Mouse (Mus musculus): ENCODE measurements around the gene Frk. TPM values are rescaled to one million over a fixed set of nuclear protein-coding genes. Genes with fewer than 3 reads are reported as not detected.
"Not testable (repeated sequence)": the region's sequence is repeated elsewhere in the genome, so short reads cannot be mapped to it uniquely, and the experiment has no call there.

Frk gene
- polyA plus RNA-seq (2015; fragmentation: Nextera tagmentation; extraction: Ambion mirVana): 9.9 and 10.2 TPM in 2 replicates

- peak within 1 kb of the TSS; percentile 85 for H3K27ac ChIP-seq
- ATAC-seq (ENCODE audit: borderline replicate concordance, extremely low read depth, low FRiP score, low TSS enrichment): peak; percentile 79
- H3K36me3 ChIP-seq: no peaks in the 10 kb centered on the region
- H3K9ac ChIP-seq: peak within 1 kb of the TSS; percentile 39
- no peaks in the 10 kb centered on the region for H3K4me1 ChIP-seq
- H3K4me3 ChIP-seq: peak within 1 kb of the TSS; percentile 44
- H3K9me3 ChIP-seq: no peaks in the 10 kb centered on the region
- WGBS: 16% methylated on average over 11 of the region's 11 CpGs
- H3K27me3 ChIP-seq: no peaks in the 10 kb centered on the region
- peak within 1 kb of the TSS; percentile 52 for H3K4me2 ChIP-seq
Observed at GRCm38 (mm10) chr10:34483297-34484013, at the start of gene Frk. Frk (plus strand) TSS chr10:34483399.

GRCm38 (mm10) chr10:34434191-34434590 lies 49.0 kb upstream of the Frk start:
- not testable (repeated sequence) for H3K4me1 ChIP-seq; H3K27me3 ChIP-seq; H3K4me3 ChIP-seq; H3K36me3 ChIP-seq; H3K27ac ChIP-seq; H3K4me2 ChIP-seq; H3K9ac ChIP-seq; ATAC-seq (ENCODE audit: borderline replicate concordance, extremely low read depth, low FRiP score, low TSS enrichment); H3K9me3 ChIP-seq
- 76% methylated on average over 9 of the region's 14 CpGs for WGBS

GRCm38 (mm10) chr10:34449469-34449868 lies 33.7 kb upstream of the Frk start:
- Histone ChIP-seq H3K9me3 (no peaks in the 10 kb centered on the region), H3K36me3 (no peaks in the 10 kb centered on the region), H3K9ac (no peak overlapping the region), H3K27ac (no peak overlapping the region), H3K4me1 (no peaks in the 10 kb centered on the region), H3K27me3 (no peaks in the 10 kb centered on the region), H3K4me3 (no peak overlapping the region), H3K4me2 (no peak overlapping the region)
- WGBS: 69% methylated on average over 1 of the region's 1 CpGs
- no peak for ATAC-seq (ENCODE audit: borderline replicate concordance, extremely low read depth, low FRiP score, low TSS enrichment)

- Histone ChIP-seq H3K4me3 (no peak overlapping the region), H3K27ac (no peak overlapping the region), H3K9me3 (no peaks in the 10 kb centered on the region), H3K4me1 (0 out of 2 replicates have a peak, but pooled peaks cover 2% of the 10 kb centered on the region), H3K4me2 (no peak overlapping the region), H3K36me3 (no peaks in the 10 kb centered on the region), H3K9ac (no peak overlapping the region), H3K27me3 (no peaks in the 10 kb centered on the region)
- WGBS: 15% methylated on average over 4 of the region's 4 CpGs
- ATAC-seq (ENCODE audit: borderline replicate concordance, extremely low read depth, low FRiP score, low TSS enrichment): no peak
Observed at GRCm38 (mm10) chr10:34461451-34461850, 21.7 kb upstream of the Frk start.

DNA sequence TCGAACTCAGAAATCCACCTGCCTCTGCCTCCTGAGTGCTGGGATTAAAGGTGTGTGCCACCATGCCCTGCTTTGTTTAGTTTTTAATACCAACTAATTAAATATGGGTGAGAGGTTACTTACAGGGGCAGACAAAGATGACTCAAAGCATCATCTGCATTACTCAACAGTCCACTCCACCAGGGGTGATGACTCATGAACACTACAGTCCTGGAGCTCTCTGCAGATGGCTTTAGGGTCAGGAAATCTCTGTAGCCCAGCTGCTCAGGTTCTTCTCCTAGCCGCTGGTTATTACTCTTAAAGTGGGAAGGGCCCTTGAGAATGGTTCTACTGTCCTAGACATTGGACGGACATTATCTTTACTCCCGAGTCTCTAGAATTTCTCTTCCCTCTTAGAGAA lies 18.9 kb upstream of the Frk start:
- Histone ChIP-seq H3K27me3 (no peaks in the 10 kb centered on the region), H3K9me3 (no peaks in the 10 kb centered on the region), H3K4me2 (no peak overlapping the region), H3K4me3 (no peak overlapping the region), H3K9ac (no peak overlapping the region), H3K36me3 (no peaks in the 10 kb centered on the region), H3K27ac (no peak overlapping the region), H3K4me1 (0 out of 2 replicates have a peak, but pooled peaks cover 2% of the 10 kb centered on the region)
- no peak for ATAC-seq (ENCODE audit: borderline replicate concordance, extremely low read depth, low FRiP score, low TSS enrichment)
- 80% methylated on average over 4 of the region's 4 CpGs for WGBS

DNA sequence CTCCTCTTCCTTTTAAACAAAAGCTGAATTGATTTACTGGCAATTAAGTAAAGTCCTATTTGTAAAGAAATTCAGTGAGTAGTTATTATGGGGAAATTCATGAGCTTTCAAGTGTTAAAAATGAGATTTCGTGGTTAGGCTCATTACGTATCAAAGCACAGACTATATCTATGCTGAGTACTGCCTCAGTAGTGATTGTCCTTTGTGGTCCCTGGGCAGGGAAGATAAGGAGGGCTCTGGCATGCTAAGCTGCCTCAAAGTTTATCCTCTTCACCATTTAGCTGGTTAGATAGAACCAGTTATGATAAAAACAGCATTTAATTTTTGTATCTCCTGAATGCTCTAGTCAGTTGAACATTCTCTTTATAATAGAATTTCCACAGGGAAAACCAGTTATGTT lies 14.2 kb upstream of the Frk start:
- ATAC-seq (ENCODE audit: borderline replicate concordance, extremely low read depth, low FRiP score, low TSS enrichment): no peak
- H3K36me3 ChIP-seq: no peaks in the 10 kb centered on the region
- no peaks in the 10 kb centered on the region for H3K9me3 ChIP-seq
- no peaks in the 10 kb centered on the region for H3K4me1 ChIP-seq
- no peak overlapping the region for H3K27ac ChIP-seq
- no peak overlapping the region for H3K4me2 ChIP-seq
- H3K4me3 ChIP-seq: no peak overlapping the region
- no peaks in the 10 kb centered on the region for H3K27me3 ChIP-seq
- 58% methylated on average over 2 of the region's 2 CpGs for WGBS
- H3K9ac ChIP-seq: no peak overlapping the region

- H3K27me3 ChIP-seq: no peaks in the 10 kb centered on the region
Observed at GRCm38 (mm10) chr10:34479942-34480455, 3.2 kb upstream of the Frk start.

GRCm38 (mm10) chr10:34484014-34484411 lies 814 bp downstream of the Frk start:
- ATAC-seq (ENCODE audit: borderline replicate concordance, extremely low read depth, low FRiP score, low TSS enrichment): peak; percentile 40
- 48% methylated on average over 14 of the region's 14 CpGs for WGBS
- no peaks in the 10 kb centered on the region for H3K4me1 ChIP-seq
- H3K27me3 ChIP-seq: no peaks in the 10 kb centered on the region
- H3K4me3 ChIP-seq: peak overlapping the region; percentile 44
- peak overlapping the region; percentile 39 for H3K9ac ChIP-seq
- H3K4me2 ChIP-seq: peak overlapping the region; percentile 52
- H3K9me3 ChIP-seq: no peaks in the 10 kb centered on the region
- peak overlapping the region; percentile 85 for H3K27ac ChIP-seq
- no peaks in the 10 kb centered on the region for H3K36me3 ChIP-seq

More at GRCm38 (mm10) chr10:34479942-34480455, 3.2 kb upstream of the Frk start:
- no peak for ATAC-seq (ENCODE audit: borderline replicate concordance, extremely low read depth, low FRiP score, low TSS enrichment)
- H3K4me2 ChIP-seq: no peak overlapping the region
- WGBS: 57% methylated on average over 4 of the region's 4 CpGs
- no peak overlapping the region for H3K27ac ChIP-seq
- no peak overlapping the region for H3K4me3 ChIP-seq
- H3K9me3 ChIP-seq: no peaks in the 10 kb centered on the region
- H3K9ac ChIP-seq: no peak overlapping the region
- H3K4me1 ChIP-seq: no peaks in the 10 kb centered on the region
- no peaks in the 10 kb centered on the region for H3K36me3 ChIP-seq

DNA sequence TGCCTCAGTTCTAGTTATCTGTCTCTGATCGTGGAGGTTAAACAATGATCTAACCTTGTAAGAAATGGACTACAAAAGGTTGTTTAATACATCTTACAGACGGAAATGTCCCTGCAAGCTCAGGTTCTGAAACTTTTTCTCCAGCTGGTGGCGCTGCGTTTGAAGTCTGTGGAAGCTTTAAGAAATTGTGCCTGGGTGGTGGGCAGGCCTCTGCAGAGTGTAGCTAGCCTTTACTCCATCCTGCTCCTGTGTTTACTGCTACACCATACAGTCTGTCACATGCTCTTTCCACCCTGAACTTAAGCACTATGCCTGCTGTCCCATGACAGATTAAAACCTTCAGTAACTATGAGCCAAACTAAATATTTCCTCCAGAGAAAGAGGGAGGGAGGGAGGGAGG lies 1.9 kb downstream of the Frk start:
- peak overlapping the region; percentile 52 for H3K4me2 ChIP-seq
- H3K9me3 ChIP-seq: no peaks in the 10 kb centered on the region
- no peak overlapping the region for H3K9ac ChIP-seq
- no peaks in the 10 kb centered on the region for H3K27me3 ChIP-seq
- 67% methylated on average over 4 of the region's 4 CpGs for WGBS
- ATAC-seq (ENCODE audit: borderline replicate concordance, extremely low read depth, low FRiP score, low TSS enrichment): no peak
- no peaks in the 10 kb centered on the region for H3K36me3 ChIP-seq
- H3K4me3 ChIP-seq: peak overlapping the region; percentile 44
- H3K27ac ChIP-seq: no peak overlapping the region
- H3K4me1 ChIP-seq: no peaks in the 10 kb centered on the region

DNA sequence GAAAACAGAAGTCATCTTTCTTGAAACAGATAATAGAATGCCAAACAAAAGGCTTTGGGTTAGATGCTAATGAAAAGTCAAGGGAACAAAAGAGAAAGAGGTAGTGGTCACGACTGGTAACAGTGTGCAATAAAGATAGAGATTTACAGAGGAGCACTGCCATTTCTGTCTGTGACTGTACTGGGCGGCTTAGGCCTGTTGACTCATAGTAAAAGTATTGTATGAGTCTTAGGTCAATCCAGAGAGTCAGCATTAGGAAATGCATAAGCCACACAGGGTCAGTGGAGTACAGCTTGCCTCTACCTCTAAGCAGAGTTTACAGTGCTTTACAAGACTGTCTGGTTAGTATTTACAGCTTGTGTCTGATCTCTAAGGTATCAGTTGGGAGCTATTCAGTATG lies 24.6 kb downstream of the Frk start:
- no peak overlapping the region for H3K4me3 ChIP-seq
- no peaks in the 10 kb centered on the region for H3K9me3 ChIP-seq
- H3K27me3 ChIP-seq: no peaks in the 10 kb centered on the region
- no peak overlapping the region for H3K9ac ChIP-seq
- H3K4me2 ChIP-seq: no peak overlapping the region
- 70% methylated on average over 2 of the region's 2 CpGs for WGBS
- no peak for ATAC-seq (ENCODE audit: borderline replicate concordance, extremely low read depth, low FRiP score, low TSS enrichment)
- no peak overlapping the region for H3K27ac ChIP-seq
- H3K36me3 ChIP-seq: no peaks in the 10 kb centered on the region
- H3K4me1 ChIP-seq: no peaks in the 10 kb centered on the region

- no peaks in the 10 kb centered on the region for H3K36me3 ChIP-seq
- no peak overlapping the region for H3K4me3 ChIP-seq
- H3K27me3 ChIP-seq: no peaks in the 10 kb centered on the region
- H3K4me1 ChIP-seq: no peaks in the 10 kb centered on the region
- H3K4me2 ChIP-seq: no peak overlapping the region
- no peaks in the 10 kb centered on the region for H3K9me3 ChIP-seq
- H3K27ac ChIP-seq: no peak overlapping the region
- 30% methylated on average over 1 of the region's 1 CpGs for WGBS
- ATAC-seq (ENCODE audit: borderline replicate concordance, extremely low read depth, low FRiP score, low TSS enrichment): no peak
- H3K9ac ChIP-seq: no peak overlapping the region
Observed at GRCm38 (mm10) chr10:34508593-34508992, 25.4 kb downstream of the Frk start.

DNA sequence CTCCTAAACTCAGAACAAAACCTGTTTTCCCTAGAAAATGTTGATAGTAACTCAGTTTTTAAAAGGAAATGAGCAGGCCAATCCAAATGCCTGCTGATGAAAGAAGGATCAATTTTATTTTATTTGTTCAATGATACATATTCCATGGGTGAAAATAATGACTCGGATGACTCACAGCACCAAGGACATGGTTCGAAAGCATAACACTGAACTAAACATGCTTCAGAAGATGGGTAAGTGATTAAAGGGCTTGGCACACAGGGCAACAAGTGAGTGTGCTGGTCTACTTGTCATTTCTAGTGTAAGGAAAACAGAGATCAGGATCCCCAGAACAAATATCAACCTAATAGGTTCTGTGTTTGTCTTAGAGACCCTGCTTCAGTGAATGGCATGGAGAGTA lies 26.1 kb downstream of the Frk start:
- H3K4me3 ChIP-seq: no peak overlapping the region
- WGBS: 94% methylated on average over 2 of the region's 2 CpGs
- H3K9me3 ChIP-seq: no peaks in the 10 kb centered on the region
- no peaks in the 10 kb centered on the region for H3K36me3 ChIP-seq
- H3K27ac ChIP-seq: no peak overlapping the region
- H3K4me1 ChIP-seq: no peaks in the 10 kb centered on the region
- H3K27me3 ChIP-seq: no peaks in the 10 kb centered on the region
- ATAC-seq (ENCODE audit: borderline replicate concordance, extremely low read depth, low FRiP score, low TSS enrichment): no peak
- no peak overlapping the region for H3K9ac ChIP-seq
- H3K4me2 ChIP-seq: no peak overlapping the region

All from lung, embryonic 15.5 days (tissue).